Mouse (Mus musculus): ENCODE measurements around the gene Deup1. TPM values are rescaled to one million over a fixed set of nuclear protein-coding genes. Genes with fewer than 3 reads are reported as not detected.

The Deup1 gene
- polyA plus RNA-seq, 1 experiment from 2014 or later: 1.5 TPM

GRCm38 (mm10) chr9:15580176-15580575, 47.6 kb downstream of the Deup1 start:
- H3K9me3 ChIP-seq (ENCODE audit: control insufficient read depth, low read length): no peaks in the 10 kb centered on the region
- ATAC-seq (replicated peaks; ENCODE audit: low FRiP score): no peak
- H3K27me3 ChIP-seq (ENCODE audit: control insufficient read depth, insufficient read depth, low read length): no peaks in the 10 kb centered on the region
- no peak overlapping the region for H3K4me3 ChIP-seq (ENCODE audit: low read depth, low read length)
- no peak for DNase-seq (ENCODE audit: low spot score)
- no peak overlapping the region for H3K4me2 ChIP-seq (ENCODE audit: low read depth, low read length, severe bottlenecking)
- no peak overlapping the region for H3K27ac ChIP-seq (ENCODE audit: low read depth, low read length)
- no peak overlapping the region for H3K9ac ChIP-seq (ENCODE audit: low read length)
- H3K36me3 ChIP-seq (ENCODE audit: control insufficient read depth, insufficient read depth, low read length): no peaks in the 10 kb centered on the region
- WGBS: 70% methylated on average over 6 of the region's 6 CpGs
- H3K4me1 ChIP-seq (replicated peaks; ENCODE audit: control insufficient read depth, insufficient read depth, low read length): no peaks in the 10 kb centered on the region

- no peak for DNase-seq (ENCODE audit: low spot score)
- Histone ChIP-seq H3K27ac (ENCODE audit: low read depth, low read length) (no peak overlapping the region), H3K9ac (ENCODE audit: low read length) (no peak overlapping the region), H3K27me3 (ENCODE audit: control insufficient read depth, insufficient read depth, low read length) (no peaks in the 10 kb centered on the region), H3K4me1 (replicated peaks; ENCODE audit: control insufficient read depth, insufficient read depth, low read length) (no peaks in the 10 kb centered on the region), H3K36me3 (ENCODE audit: control insufficient read depth, insufficient read depth, low read length) (no peaks in the 10 kb centered on the region), H3K9me3 (ENCODE audit: control insufficient read depth, low read length) (no peaks in the 10 kb centered on the region), H3K4me3 (ENCODE audit: low read depth, low read length) (no peak overlapping the region), H3K4me2 (ENCODE audit: low read depth, low read length, severe bottlenecking) (no peak overlapping the region)
- no peak for ATAC-seq (replicated peaks; ENCODE audit: low FRiP score)
- 92% methylated on average over 9 of the region's 9 CpGs for WGBS
Measured at GRCm38 (mm10) chr9:15578946-15579345, 48.8 kb downstream of the Deup1 start.

GRCm38 (mm10) chr9:15578427-15578826, 49.3 kb downstream of the Deup1 start:
- Histone ChIP-seq H3K4me1 (replicated peaks; ENCODE audit: control insufficient read depth, insufficient read depth, low read length) (no peaks in the 10 kb centered on the region), H3K9ac (ENCODE audit: low read length) (no peak overlapping the region), H3K9me3 (ENCODE audit: control insufficient read depth, low read length) (no peaks in the 10 kb centered on the region), H3K36me3 (ENCODE audit: control insufficient read depth, insufficient read depth, low read length) (no peaks in the 10 kb centered on the region), H3K4me3 (ENCODE audit: low read depth, low read length) (no peak overlapping the region), H3K27me3 (ENCODE audit: control insufficient read depth, insufficient read depth, low read length) (no peaks in the 10 kb centered on the region), H3K4me2 (ENCODE audit: low read depth, low read length, severe bottlenecking) (no peak overlapping the region), H3K27ac (ENCODE audit: low read depth, low read length) (no peak overlapping the region)
- WGBS: 66% methylated on average over 1 of the region's 1 CpGs
- no peak for ATAC-seq (replicated peaks; ENCODE audit: low FRiP score)
- no peak for DNase-seq (ENCODE audit: low spot score)

GRCm38 (mm10) chr9:15574750-15575454, 52.8 kb downstream of the Deup1 start:
- 0 out of 2 replicates have a peak, but pooled peaks have one; percentile 39 for ATAC-seq (replicated peaks; ENCODE audit: low FRiP score)
- H3K36me3 ChIP-seq (ENCODE audit: control insufficient read depth, insufficient read depth, low read length): no peaks in the 10 kb centered on the region
- H3K27me3 ChIP-seq (ENCODE audit: control insufficient read depth, insufficient read depth, low read length): no peaks in the 10 kb centered on the region
- DNase-seq (ENCODE audit: low spot score): no peak
- 69% methylated on average over 13 of the region's 13 CpGs for WGBS
- H3K9me3 ChIP-seq (ENCODE audit: control insufficient read depth, low read length): no peaks in the 10 kb centered on the region
- H3K4me2 ChIP-seq (ENCODE audit: low read depth, low read length, severe bottlenecking): no peak overlapping the region
- H3K4me3 ChIP-seq (ENCODE audit: low read depth, low read length): no peak overlapping the region
- H3K27ac ChIP-seq (ENCODE audit: low read depth, low read length): no peak overlapping the region
- H3K9ac ChIP-seq (ENCODE audit: low read length): no peak overlapping the region
- H3K4me1 ChIP-seq (replicated peaks; ENCODE audit: control insufficient read depth, insufficient read depth, low read length): no peaks in the 10 kb centered on the region

- WGBS: 88% methylated on average over 7 of the region's 7 CpGs
Measured at GRCm38 (mm10) chr9:15562353-15562752, 65.4 kb downstream of the Deup1 start.

GRCm38 (mm10) chr9:15560451-15560850, 67.3 kb downstream of the Deup1 start:
- Histone ChIP-seq H3K27ac (ENCODE audit: low read depth, low read length) (no peak overlapping the region), H3K27me3 (ENCODE audit: control insufficient read depth, insufficient read depth, low read length) (no peaks in the 10 kb centered on the region), H3K4me3 (ENCODE audit: low read depth, low read length) (no peak overlapping the region), H3K9me3 (ENCODE audit: control insufficient read depth, low read length) (no peaks in the 10 kb centered on the region), H3K9ac (ENCODE audit: low read length) (no peak overlapping the region), H3K4me2 (ENCODE audit: low read depth, low read length, severe bottlenecking) (no peak overlapping the region), H3K36me3 (ENCODE audit: control insufficient read depth, insufficient read depth, low read length) (no peaks in the 10 kb centered on the region), H3K4me1 (replicated peaks; ENCODE audit: control insufficient read depth, insufficient read depth, low read length) (no peaks in the 10 kb centered on the region)
- 85% methylated on average over 3 of the region's 3 CpGs for WGBS
- DNase-seq (ENCODE audit: low spot score) (no peak), ATAC-seq (replicated peaks; ENCODE audit: low FRiP score) (no peak)

More at GRCm38 (mm10) chr9:15562353-15562752, 65.4 kb downstream of the Deup1 start:
- Histone ChIP-seq H3K9ac (ENCODE audit: low read length) (no peak overlapping the region), H3K9me3 (ENCODE audit: control insufficient read depth, low read length) (no peaks in the 10 kb centered on the region), H3K4me1 (replicated peaks; ENCODE audit: control insufficient read depth, insufficient read depth, low read length) (no peaks in the 10 kb centered on the region), H3K27ac (ENCODE audit: low read depth, low read length) (no peak overlapping the region), H3K27me3 (ENCODE audit: control insufficient read depth, insufficient read depth, low read length) (no peaks in the 10 kb centered on the region), H3K4me2 (ENCODE audit: low read depth, low read length, severe bottlenecking) (no peak overlapping the region), H3K4me3 (ENCODE audit: low read depth, low read length) (no peak overlapping the region), H3K36me3 (ENCODE audit: control insufficient read depth, insufficient read depth, low read length) (no peaks in the 10 kb centered on the region)
- DNase-seq (ENCODE audit: low spot score): no peak
- ATAC-seq (replicated peaks; ENCODE audit: low FRiP score): no peak

- Histone ChIP-seq H3K36me3 (ENCODE audit: control insufficient read depth, insufficient read depth, low read length) (no peaks in the 10 kb centered on the region), H3K4me3 (ENCODE audit: low read depth, low read length) (no peak overlapping the region), H3K9ac (ENCODE audit: low read length) (no peak overlapping the region), H3K9me3 (ENCODE audit: control insufficient read depth, low read length) (no peaks in the 10 kb centered on the region), H3K27me3 (ENCODE audit: control insufficient read depth, insufficient read depth, low read length) (no peaks in the 10 kb centered on the region), H3K4me2 (ENCODE audit: low read depth, low read length, severe bottlenecking) (no peak overlapping the region), H3K27ac (ENCODE audit: low read depth, low read length) (no peak overlapping the region), H3K4me1 (replicated peaks; ENCODE audit: control insufficient read depth, insufficient read depth, low read length) (no peaks in the 10 kb centered on the region)
- DNase-seq (ENCODE audit: low spot score) (no peak), ATAC-seq (replicated peaks; ENCODE audit: low FRiP score) (no peak)
- 74% methylated on average over 8 of the region's 8 CpGs for WGBS
Measured at GRCm38 (mm10) chr9:15553322-15553721, 74.4 kb downstream of the Deup1 start.

- DNase-seq (ENCODE audit: low spot score) (no peak), ATAC-seq (replicated peaks; ENCODE audit: low FRiP score) (no peak)
- Histone ChIP-seq H3K36me3 (ENCODE audit: control insufficient read depth, insufficient read depth, low read length) (no peaks in the 10 kb centered on the region), H3K4me1 (replicated peaks; ENCODE audit: control insufficient read depth, insufficient read depth, low read length) (no peaks in the 10 kb centered on the region), H3K27me3 (ENCODE audit: control insufficient read depth, insufficient read depth, low read length) (no peaks in the 10 kb centered on the region), H3K9me3 (ENCODE audit: control insufficient read depth, low read length) (no peaks in the 10 kb centered on the region), H3K4me3 (ENCODE audit: low read depth, low read length) (no peak overlapping the region), H3K4me2 (ENCODE audit: low read depth, low read length, severe bottlenecking) (no peak overlapping the region), H3K27ac (ENCODE audit: low read depth, low read length) (no peak overlapping the region), H3K9ac (ENCODE audit: low read length) (no peak overlapping the region)
- 90% methylated on average over 15 of the region's 15 CpGs for WGBS
Measured at GRCm38 (mm10) chr9:15551933-15552851, 75.5 kb downstream of the Deup1 start.
